Mouse (Mus musculus): ENCODE measurements at regions not wholly inside any gene's neighbourhood (a gene's known extent, or its start where the extent isn't known, plus 50 kb on each side); places are given as distances from the start of the nearest gene placed in this dataset.

DNA sequence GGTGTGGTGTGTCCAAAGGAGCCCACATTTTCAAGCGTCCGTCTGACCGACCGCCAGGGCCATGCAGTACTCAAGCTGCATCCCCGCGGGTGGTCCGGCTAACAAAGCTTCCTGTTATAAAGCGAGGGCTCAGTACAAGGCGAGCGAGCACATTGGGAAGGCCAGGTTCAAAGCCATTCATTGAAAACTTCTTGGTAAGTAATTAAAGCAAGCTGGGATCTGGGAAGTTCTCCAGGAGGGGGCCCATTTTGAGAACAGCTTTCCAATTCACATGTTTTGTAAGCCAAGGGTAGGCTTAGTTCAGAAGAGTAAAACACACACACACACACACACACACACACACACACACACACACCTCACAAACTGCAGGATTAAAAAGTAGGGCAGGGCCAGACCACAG lies 57.3 kb upstream of the Prep start:
- DNase-seq (ENCODE audit: low spot score) (peak; percentile 85), ATAC-seq (ENCODE audit: low FRiP score, low read depth) (peak; percentile 83)
- Histone ChIP-seq H3K9me3 (ENCODE audit: control insufficient read depth, low read length) (no peaks in the 10 kb centered on the region), H3K9ac (ENCODE audit: low read depth, low read length, severe bottlenecking) (no peak overlapping the region), H3K4me3 (replicated peaks; ENCODE audit: low read length) (no peak overlapping the region), H3K27me3 (ENCODE audit: control insufficient read depth, insufficient read depth, low read length) (no peaks in the 10 kb centered on the region), H3K4me2 (replicated peaks; ENCODE audit: low read depth, low read length, severe bottlenecking) (no peak overlapping the region), H3K36me3 (ENCODE audit: control insufficient read depth, insufficient read depth, low read length) (no peaks in the 10 kb centered on the region), H3K27ac (replicated peaks; ENCODE audit: low read depth, low read length) (no peak overlapping the region), H3K4me1 (ENCODE audit: control insufficient read depth, insufficient read depth, low read length) (peaks cover 7% of the 10 kb centered on the region)
- TF ChIP-seq POLR2A (IDR thresholded peaks at IDR 0.05; ENCODE audit: borderline replicate concordance, extremely low read depth, insufficient read depth, insufficient read length) = no peak
- 16% methylated on average over 10 of the region's 10 CpGs for WGBS

DNA sequence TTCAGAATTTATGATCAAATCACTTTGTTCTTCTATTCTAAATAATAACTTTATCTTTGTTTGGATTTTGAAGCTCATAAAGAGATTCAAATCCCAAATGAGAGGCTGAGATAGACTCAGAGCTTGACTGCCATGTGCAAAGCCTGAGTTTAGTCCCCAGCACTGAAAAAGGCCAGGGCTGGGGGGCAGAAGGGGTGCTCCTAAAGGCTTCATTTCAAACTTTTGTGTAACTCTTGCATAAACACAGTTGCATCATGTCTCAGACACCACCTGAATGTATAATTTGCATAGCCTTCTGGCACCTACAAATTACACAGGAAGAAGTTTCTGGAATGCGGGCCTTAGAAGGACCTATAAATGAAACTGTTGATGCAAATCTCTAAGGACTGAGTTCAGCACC lies 57.8 kb upstream of the Prep start:
- Histone ChIP-seq H3K4me2 (replicated peaks; ENCODE audit: low read depth, low read length, severe bottlenecking) (no peak overlapping the region), H3K27me3 (ENCODE audit: control insufficient read depth, insufficient read depth, low read length) (no peaks in the 10 kb centered on the region), H3K27ac (replicated peaks; ENCODE audit: low read depth, low read length) (no peak overlapping the region), H3K9ac (ENCODE audit: low read depth, low read length, severe bottlenecking) (no peak overlapping the region), H3K36me3 (ENCODE audit: control insufficient read depth, insufficient read depth, low read length) (no peaks in the 10 kb centered on the region), H3K9me3 (ENCODE audit: control insufficient read depth, low read length) (no peaks in the 10 kb centered on the region), H3K4me1 (ENCODE audit: control insufficient read depth, insufficient read depth, low read length) (peaks cover 7% of the 10 kb centered on the region), H3K4me3 (replicated peaks; ENCODE audit: low read length) (no peak overlapping the region)
- WGBS = 29% methylated on average over 1 of the region's 1 CpGs
- DNase-seq (ENCODE audit: low spot score) (no peak), ATAC-seq (ENCODE audit: low FRiP score, low read depth) (no peak; the same call in 1 of the 2 replicates)
- no peak for TF ChIP-seq POLR2A (IDR thresholded peaks at IDR 0.05; ENCODE audit: borderline replicate concordance, extremely low read depth, insufficient read depth, insufficient read length)

DNA sequence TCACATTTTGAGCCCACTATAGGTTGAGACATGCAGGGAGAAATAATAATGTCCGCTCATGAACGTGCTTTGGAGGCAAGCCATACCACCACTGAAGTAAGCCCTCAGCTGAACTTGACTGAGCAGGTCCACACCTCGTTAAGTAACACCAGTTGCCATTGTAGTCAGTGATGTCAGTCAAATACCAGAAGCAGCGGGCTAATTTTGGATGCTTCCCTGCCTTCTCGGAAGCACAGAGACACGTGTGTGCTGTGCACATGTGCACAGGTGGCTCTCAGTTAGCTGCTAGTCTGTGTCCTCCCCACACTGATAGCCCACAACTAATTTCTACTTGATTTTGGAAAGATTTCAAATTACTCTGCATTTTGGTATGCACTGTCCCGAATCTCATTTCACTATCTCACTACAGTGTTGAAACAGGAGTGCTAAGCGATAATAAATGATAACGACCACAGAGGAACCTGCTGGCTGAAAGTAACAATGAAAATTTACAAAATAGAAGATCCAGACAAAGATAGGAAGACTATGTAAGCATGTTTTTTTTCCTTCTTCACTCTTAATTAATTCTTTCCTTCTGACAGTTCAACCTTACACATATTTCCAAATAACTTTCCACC lies 62.9 kb upstream of the Prep start:
- Histone ChIP-seq H3K4me1 (ENCODE audit: control insufficient read depth, insufficient read depth, low read length) (peaks cover 27% of the 10 kb centered on the region), H3K27me3 (ENCODE audit: control insufficient read depth, insufficient read depth, low read length) (no peaks in the 10 kb centered on the region), H3K9ac (ENCODE audit: low read depth, low read length, severe bottlenecking) (no peak overlapping the region), H3K4me2 (replicated peaks; ENCODE audit: low read depth, low read length, severe bottlenecking) (no peak overlapping the region), H3K9me3 (ENCODE audit: control insufficient read depth, low read length) (no peaks in the 10 kb centered on the region), H3K4me3 (replicated peaks; ENCODE audit: low read length) (no peak overlapping the region), H3K27ac (replicated peaks; ENCODE audit: low read depth, low read length) (no peak overlapping the region), H3K36me3 (ENCODE audit: control insufficient read depth, insufficient read depth, low read length) (no peaks in the 10 kb centered on the region)
- no peak for DNase-seq (ENCODE audit: low spot score)
- TF ChIP-seq POLR2A (IDR thresholded peaks at IDR 0.05; ENCODE audit: borderline replicate concordance, extremely low read depth, insufficient read depth, insufficient read length) = no peak
- peak; percentile 26 for ATAC-seq (ENCODE audit: low FRiP score, low read depth)
- WGBS = 46% methylated on average over 9 of the region's 9 CpGs

DNA sequence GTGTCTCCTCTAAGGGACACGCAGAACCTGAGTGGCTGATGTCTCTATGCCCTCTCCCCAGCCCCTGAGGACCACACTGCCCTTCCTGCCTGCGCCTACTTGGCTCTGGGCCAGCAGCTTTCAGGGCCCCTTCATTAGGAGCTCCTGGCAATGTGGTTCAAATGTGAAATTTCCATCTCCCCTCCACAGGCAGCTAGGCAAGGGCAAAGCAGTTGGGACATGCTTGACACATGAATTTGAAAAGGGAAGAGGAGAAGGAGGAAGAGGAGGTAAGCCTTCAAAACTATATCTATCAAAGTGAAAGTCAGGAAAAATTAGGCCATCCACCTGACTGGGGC lies 63.7 kb upstream of the Prep start:
- H3K9me3 ChIP-seq (ENCODE audit: control insufficient read depth, low read length) = no peaks in the 10 kb centered on the region
- ATAC-seq (ENCODE audit: low FRiP score, low read depth) = no peak
- no peak for DNase-seq (ENCODE audit: low spot score)
- H3K36me3 ChIP-seq (ENCODE audit: control insufficient read depth, insufficient read depth, low read length) = no peaks in the 10 kb centered on the region
- H3K27ac ChIP-seq (replicated peaks; ENCODE audit: low read depth, low read length) = no peak overlapping the region
- WGBS = 28% methylated on average over 2 of the region's 2 CpGs
- no peak for TF ChIP-seq POLR2A (IDR thresholded peaks at IDR 0.05; ENCODE audit: borderline replicate concordance, extremely low read depth, insufficient read depth, insufficient read length)
- H3K4me1 ChIP-seq (ENCODE audit: control insufficient read depth, insufficient read depth, low read length) = peaks cover 26% of the 10 kb centered on the region
- no peaks in the 10 kb centered on the region for H3K27me3 ChIP-seq (ENCODE audit: control insufficient read depth, insufficient read depth, low read length)
- H3K4me2 ChIP-seq (replicated peaks; ENCODE audit: low read depth, low read length, severe bottlenecking) = peak overlapping the region; percentile 9
- no peak overlapping the region for H3K4me3 ChIP-seq (replicated peaks; ENCODE audit: low read length)
- H3K9ac ChIP-seq (ENCODE audit: low read depth, low read length, severe bottlenecking) = no peak overlapping the region

DNA sequence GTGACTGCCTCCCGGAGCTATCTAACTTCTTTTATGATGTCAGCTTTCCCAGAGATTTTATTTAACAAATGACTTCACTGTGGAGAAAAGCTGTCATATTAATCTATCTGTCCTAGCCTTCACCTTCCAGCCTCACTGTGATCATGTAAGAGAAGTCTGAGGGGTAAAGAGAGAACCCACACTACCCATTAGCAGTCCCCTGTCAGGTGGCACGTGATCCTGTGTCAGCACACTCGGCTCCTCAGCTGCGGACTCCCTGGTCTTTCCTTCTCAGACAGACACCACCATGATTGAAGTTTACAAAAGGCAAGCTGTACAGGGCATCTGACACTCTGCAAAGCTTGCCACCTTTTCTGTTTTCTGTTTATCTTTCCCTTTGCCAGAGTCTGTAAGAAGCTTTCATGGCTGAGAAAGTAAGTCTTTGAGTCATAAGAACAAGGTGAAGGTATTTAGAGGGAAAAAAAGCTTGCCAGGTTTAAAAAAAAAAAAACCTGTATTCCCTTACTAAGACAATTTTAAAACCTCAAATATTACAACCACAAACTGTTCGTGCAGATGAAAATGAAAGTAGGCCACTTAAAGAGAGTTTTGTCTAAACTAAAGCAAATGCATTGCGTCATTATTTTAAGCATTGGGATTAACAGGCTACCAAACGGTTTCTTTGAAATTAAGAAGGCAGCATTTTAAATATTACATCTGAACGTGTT lies 64.2 kb upstream of the Prep start:
- no peak for TF ChIP-seq POLR2A (IDR thresholded peaks at IDR 0.05; ENCODE audit: borderline replicate concordance, extremely low read depth, insufficient read depth, insufficient read length)
- no peaks in the 10 kb centered on the region for H3K9me3 ChIP-seq (ENCODE audit: control insufficient read depth, low read length)
- no peak overlapping the region for H3K27ac ChIP-seq (replicated peaks; ENCODE audit: low read depth, low read length)
- H3K4me3 ChIP-seq (replicated peaks; ENCODE audit: low read length) = no peak overlapping the region
- H3K27me3 ChIP-seq (ENCODE audit: control insufficient read depth, insufficient read depth, low read length) = no peaks in the 10 kb centered on the region
- DNase-seq (ENCODE audit: low spot score) (no peak), ATAC-seq (ENCODE audit: low FRiP score, low read depth) (no peak)
- peak overlapping the region; percentile 9; the same call in 1 of the 2 replicates for H3K4me2 ChIP-seq (replicated peaks; ENCODE audit: low read depth, low read length, severe bottlenecking)
- WGBS = 28% methylated on average over 8 of the region's 8 CpGs
- peaks cover 26% of the 10 kb centered on the region for H3K4me1 ChIP-seq (ENCODE audit: control insufficient read depth, insufficient read depth, low read length)
- no peak overlapping the region for H3K9ac ChIP-seq (ENCODE audit: low read depth, low read length, severe bottlenecking)
- H3K36me3 ChIP-seq (ENCODE audit: control insufficient read depth, insufficient read depth, low read length) = no peaks in the 10 kb centered on the region

Data from limb, embryonic 14.5 days (tissue).